Mouse (Mus musculus): ENCODE results near the gene Ccl22. TPM values are rescaled to one million over a fixed set of nuclear protein-coding genes. Genes with fewer than 3 reads are reported as not detected.
A peak's percentile ranks its signal among the peaks of the same experiment; 100 is the strongest.

Gene Ccl22
- total RNA-seq, 2 experiments from 2014 or later, result not detected

DNA sequence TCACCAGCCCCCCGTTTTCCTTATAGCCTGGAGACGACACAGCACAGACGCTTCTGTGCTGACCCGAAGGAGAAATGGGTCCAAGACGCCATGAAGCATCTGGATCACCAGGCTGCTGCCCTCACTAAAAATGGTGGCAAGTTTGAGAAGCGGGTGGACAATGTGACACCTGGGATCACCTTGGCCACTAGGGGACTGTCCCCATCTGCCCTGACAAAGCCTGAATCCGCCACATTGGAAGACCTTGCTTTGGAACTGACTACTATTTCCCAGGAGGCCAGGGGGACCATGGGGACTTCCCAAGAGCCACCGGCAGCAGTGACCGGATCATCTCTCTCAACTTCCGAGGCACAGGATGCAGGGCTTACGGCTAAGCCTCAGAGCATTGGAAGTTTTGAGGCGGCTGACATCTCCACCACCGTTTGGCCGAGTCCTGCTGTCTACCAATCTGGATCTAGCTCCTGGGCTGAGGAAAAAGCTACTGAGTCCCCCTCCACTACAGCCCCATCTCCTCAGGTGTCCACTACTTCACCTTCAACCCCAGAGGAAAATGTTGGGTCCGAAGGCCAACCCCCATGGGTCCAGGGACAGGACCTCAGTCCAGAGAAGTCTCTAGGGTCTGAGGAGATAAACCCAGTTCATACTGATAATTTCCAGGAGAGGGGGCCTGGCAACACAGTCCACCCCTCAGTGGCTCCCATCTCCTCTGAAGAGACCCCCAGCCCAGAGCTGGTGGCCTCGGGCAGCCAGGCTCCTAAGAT, 34.3 kb downstream of the Ccl22 start:
- DNase-seq, result no peak

DNA sequence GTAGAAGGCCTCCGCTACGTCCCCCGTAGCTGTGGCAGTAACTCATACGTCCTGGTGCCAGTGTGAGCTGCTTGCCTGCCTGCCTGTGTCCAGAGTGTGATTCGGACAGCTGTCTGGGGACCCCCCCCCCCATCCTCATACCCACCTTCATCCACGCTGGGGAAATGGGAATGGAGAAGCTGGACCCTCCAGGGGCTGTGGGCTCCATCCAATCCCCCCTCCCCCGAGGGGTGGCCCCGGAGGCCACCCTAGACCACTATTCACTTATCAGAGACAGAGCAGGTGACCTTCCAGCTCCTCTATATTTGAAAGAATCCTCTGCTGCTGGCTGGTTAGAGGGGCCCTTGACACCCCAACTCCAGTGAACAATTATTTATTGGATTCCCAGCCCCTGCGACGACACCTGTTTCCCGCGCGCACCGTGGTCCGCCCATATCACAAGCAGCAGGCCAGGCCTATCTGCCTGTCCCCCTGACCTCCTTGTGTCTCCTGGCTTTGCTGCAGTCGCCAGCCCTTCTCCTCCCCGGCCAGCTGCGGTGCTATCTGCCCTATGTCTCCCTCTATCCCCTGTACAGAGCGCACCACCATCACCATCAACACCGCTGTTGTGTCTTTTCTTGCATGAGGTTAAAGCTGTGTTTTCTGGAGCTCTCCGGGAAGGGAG, 35.2 kb downstream of the Ccl22 start:
- no peak for DNase-seq

GRCm38 (mm10) chr8:94781155-94781837, 35.9 kb downstream of the Ccl22 start:
- no peak for DNase-seq

DNA sequence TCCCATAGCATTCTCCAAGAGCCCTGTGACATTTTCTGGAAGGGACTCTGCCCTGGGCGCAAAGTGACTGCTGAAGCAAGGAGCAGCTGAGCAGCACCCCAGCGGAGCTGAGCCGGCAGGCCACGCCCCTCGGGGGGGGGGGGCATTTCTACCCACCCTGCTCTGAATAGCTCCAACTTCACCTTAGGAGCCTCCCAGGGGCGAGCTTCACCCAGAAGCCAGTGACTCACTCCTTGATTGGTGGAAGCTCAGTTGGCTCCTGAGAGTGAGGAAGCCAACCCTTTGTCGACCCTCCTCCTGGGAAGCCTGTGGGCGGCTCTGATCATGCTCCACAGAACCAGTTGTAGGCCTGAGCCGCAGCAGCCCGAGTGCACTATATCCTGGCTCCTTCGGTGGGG, 36.4 kb downstream of the Ccl22 start:
- peak; percentile 50 for DNase-seq

- DNase-seq, result no peak
Observed at GRCm38 (mm10) chr8:94783890-94784289, 38.5 kb downstream of the Ccl22 start.

DNA sequence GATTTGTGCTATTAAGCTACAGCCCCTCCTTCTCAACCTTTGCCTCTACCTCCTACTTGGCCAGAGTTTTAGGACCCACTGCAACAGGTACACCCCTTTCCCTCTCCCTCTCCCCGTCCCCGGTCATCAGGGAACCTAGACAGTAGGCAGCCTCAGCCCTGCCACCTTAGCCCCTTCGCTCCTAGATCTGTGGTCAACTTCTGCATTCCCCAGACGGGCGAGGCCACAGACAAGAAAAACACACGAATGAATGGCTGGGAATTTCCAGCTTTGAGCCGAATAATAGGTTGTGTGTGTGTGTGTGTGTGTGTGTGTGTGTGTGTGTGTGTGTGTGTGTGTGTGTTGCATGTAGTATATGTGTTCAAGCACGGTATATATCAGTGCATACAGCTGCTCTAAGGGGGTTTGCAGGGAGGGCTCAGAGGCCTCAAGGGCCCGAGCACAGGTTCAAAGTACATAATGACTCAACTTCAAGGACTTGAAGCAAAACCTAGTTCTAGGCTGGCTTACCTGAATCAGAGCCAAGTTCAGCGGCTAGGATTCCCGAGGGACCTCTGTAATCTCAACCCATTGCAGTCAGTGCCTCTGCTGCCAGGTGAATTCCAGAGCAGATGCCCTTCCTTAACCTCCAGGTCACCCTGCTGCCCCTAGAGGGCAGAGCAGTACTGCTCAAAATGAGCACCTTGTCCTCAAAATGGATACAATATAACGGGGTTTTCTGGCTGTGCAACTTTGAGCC, 40.0 kb downstream of the Ccl22 start:
- peak; percentile 56 for DNase-seq

DNA sequence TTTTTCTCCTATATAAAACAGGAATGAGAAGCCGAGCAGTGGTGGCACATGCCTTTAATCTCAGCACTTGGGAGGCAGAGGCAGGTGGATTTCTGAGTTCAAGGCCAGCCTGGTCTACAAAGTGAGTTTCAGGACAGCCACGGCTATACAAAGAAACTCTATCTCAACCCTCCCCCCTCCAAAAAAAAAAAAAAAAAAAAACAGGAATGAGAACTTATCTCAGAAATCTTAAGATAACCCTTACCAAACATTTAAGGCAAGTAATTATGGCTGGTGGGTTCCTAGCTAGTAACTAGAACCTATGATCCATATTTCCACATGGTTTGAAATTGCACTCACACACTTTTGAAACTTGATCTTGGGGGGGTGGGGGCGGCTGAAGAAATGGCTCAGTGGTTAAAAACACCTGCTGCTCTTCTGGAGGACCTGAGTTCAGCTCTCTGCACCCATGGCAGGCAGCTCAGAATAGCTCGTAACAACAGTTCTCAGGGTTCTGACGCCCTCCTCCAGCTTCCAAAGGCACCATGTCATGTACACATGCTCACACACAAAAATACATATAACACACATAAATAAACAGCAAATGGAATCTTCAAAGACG, 40.7 kb downstream of the Ccl22 start:
- DNase-seq, result no peak

- DNase-seq, result no peak
Observed at GRCm38 (mm10) chr8:94787524-94788501, 42.4 kb downstream of the Ccl22 start.

GRCm38 (mm10) chr8:94789256-94789955, 44.0 kb downstream of the Ccl22 start:
- no peak for DNase-seq

DNA sequence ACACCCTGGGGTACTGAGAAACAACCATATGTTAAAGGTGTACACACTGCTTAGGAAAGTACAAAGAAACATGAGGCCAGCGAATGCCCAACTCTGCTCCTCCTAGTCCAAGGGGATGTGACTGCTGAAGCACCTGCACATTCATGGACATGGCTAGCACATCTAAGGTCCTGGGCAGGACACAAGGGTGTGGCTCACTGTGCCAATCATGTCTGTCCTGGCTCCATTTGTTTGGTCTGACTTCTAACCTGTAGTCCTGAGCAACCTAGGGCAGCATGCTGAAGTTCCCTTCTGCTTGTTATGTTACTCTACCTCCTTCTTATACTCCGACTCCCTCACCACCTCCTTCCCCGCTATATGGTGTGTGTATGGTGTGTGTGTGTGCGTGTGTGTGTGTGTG, 49.0 kb downstream of the Ccl22 start:
- DNase-seq, result no peak

GRCm38 (mm10) chr8:94794782-94795181, 49.4 kb downstream of the Ccl22 start:
- DNase-seq, result no peak

- peak; percentile 54 for DNase-seq
Observed at GRCm38 (mm10) chr8:94800278-94800968, 55.0 kb downstream of the Ccl22 start.

Other genes starting within 250 kb of the Ccl22 start
- gene Cpne2, start 212.6 kb upstream of the Ccl22 start, total RNA-seq (2021), result 1 to 10 TPM; 7.0 to 9.6 TPM
- 10 to 100 TPM; 16.7 to 17.1 TPM for gene Rspry1, start 143.7 kb upstream of the Ccl22 start, total RNA-seq (2021)
- gene Fam192a, start 143.6 kb upstream of the Ccl22 start, total RNA-seq (2021), result 10 to 100 TPM; 21.3 to 24.4 TPM
- gene Arl2bp, start 79.0 kb upstream of the Ccl22 start, total RNA-seq (2021), result 100 to 1,000 TPM; 122 to 127 TPM
- under 1 TPM; 0.29 to 0.56 TPM for gene Pllp, start 49.3 kb upstream of the Ccl22 start, total RNA-seq (2021)
- gene Cx3cl1, start 26.4 kb downstream of the Ccl22 start, total RNA-seq (2021), result 1 to 10 TPM; 4.1 to 4.5 TPM
- under 1 TPM in 1 of 2 experiments, not detected in 1; 0.60 TPM for gene Ccl17, start 64.9 kb downstream of the Ccl22 start, total RNA-seq (2021)
- gene Coq9, start 92.7 kb downstream of the Ccl22 start, total RNA-seq (2021), result 100 to 1,000 TPM; 237 to 239 TPM
- 10 to 100 TPM; 84.5 to 91.1 TPM for gene Ciapin1, start 92.8 kb downstream of the Ccl22 start, total RNA-seq (2021)
- gene Polr2c, start 111.9 kb downstream of the Ccl22 start, total RNA-seq (2021), result 10 to 100 TPM; 63.3 to 74.8 TPM
- gene Dok4, start 130.7 kb downstream of the Ccl22 start, total RNA-seq (2021), result 10 to 100 TPM; 34.2 to 39.5 TPM
- gene Ccdc102a, start 172.5 kb downstream of the Ccl22 start, total RNA-seq (2021), result 10 to 100 TPM; 18.1 to 19.4 TPM
- under 1 TPM; 0.12 to 0.50 TPM for gene Adgrg5, start 178.1 kb downstream of the Ccl22 start, total RNA-seq (2021)
- 10 to 100 TPM; 22.7 to 25.6 TPM for gene Adgrg1, start 229.2 kb downstream of the Ccl22 start, total RNA-seq (2021)

Measured in heart, postnatal 4 days (tissue).